Comparison of ENCODE assay signal across 18 mouse cellular contexts in the genomic region with DNA sequence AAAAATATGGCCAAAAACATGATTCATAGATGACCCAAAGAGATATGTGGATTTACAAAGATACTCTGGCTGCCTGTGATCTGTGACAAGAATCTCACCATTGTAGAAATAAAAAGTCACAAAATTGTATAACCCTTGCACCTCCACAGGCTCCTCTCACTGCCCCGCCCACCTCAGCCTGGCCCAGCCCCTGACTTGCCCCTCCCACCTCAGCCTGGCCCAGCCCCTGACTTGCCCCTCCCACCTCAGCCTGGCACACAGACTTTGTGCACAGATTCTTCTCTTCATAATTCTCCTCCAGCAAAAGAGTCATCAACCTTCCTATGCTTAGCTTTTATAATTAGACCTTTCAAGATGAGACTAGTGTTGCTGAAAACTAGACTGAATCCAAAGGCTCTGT.
A peak's percentile ranks its signal among the peaks of the same experiment; 100 is the strongest.
DNase-seq lines count a peak whose midpoint lies in the region; ATAC-seq lines count a peak whose summit lies in the region.
"Had no signal": no experiment of that assay in that cellular context is flagged by ENCODE, and none has a peak within 500 bp of the region (broad histone marks: within the 10 kb centered on the region; RNA-seq: fewer than 3 reads in every experiment).

No protein-coding gene starts in this region.

- H3K4me1 ChIP-seq in kidney, embryonic 14.5 days (ENCODE audit: control insufficient read depth, insufficient read depth, low read length): no peaks in the 10 kb centered on the region
- H3K4me1 ChIP-seq in hindbrain, embryonic 12.5 days: 0 out of 2 replicates have a peak, but pooled peaks cover 2% of the 10 kb centered on the region
- H3K4me1 ChIP-seq: liver, embryonic 12.5 days had no signal

- peak; percentile 25 to 53 for DNase-seq in cerebellum, postnatal 10 days
- DNase-seq in cerebellum, adult 11-12 months: no peak
- DNase-seq in kidney, postnatal 4 days: peak; percentile 28 to 44
- peak; percentile 21 for DNase-seq in thymus, postnatal 14 days
- DNase-seq in thymus, postnatal 25 days: no peak
- peak; percentile 63 for DNase-seq in testis, postnatal 10 days (ENCODE audit: low spot score)
- DNase-seq: adrenal gland, adult 2 months; B cell, adult 2 months; cerebellum, adult 9-11 months; kidney, adult 8-10 months; layer of hippocampus, adult 9-11 months had no signal

- ATAC-seq in kidney, embryonic 14.5 days (ENCODE audit: low FRiP score, low TSS enrichment): no peak
- ATAC-seq in hindbrain, embryonic 12.5 days (ENCODE audit: low FRiP score): no peak
- ATAC-seq: forebrain, embryonic 14.5 days; liver, embryonic 12.5 days; lung, postnatal 0 days; midbrain, embryonic 13.5 days had no signal

- WGBS in kidney, embryonic 14.5 days: 85% methylated on average over 1 of the region's 1 CpGs
- WGBS in hindbrain, embryonic 12.5 days: 74% methylated on average over 1 of the region's 1 CpGs

- no peaks in the 10 kb centered on the region for H3K27me3 ChIP-seq in kidney, embryonic 14.5 days (ENCODE audit: control insufficient read depth, insufficient read depth, low read length)
- no peaks in the 10 kb centered on the region for H3K27me3 ChIP-seq in hindbrain, embryonic 12.5 days
- H3K27me3 ChIP-seq: liver, embryonic 12.5 days; midbrain, embryonic 13.5 days had no signal

- H3K9ac ChIP-seq in kidney, embryonic 14.5 days (ENCODE audit: low read depth, low read length): no peak overlapping the region
- no peak overlapping the region for H3K9ac ChIP-seq in hindbrain, embryonic 12.5 days
- H3K9ac ChIP-seq: hindbrain, embryonic 14.5 days; liver, embryonic 12.5 days; midbrain, embryonic 13.5 days had no signal

- no peaks in the 10 kb centered on the region for H3K9me3 ChIP-seq in kidney, embryonic 14.5 days (ENCODE audit: control insufficient read depth, low read length)
- no peaks in the 10 kb centered on the region for H3K9me3 ChIP-seq in hindbrain, embryonic 12.5 days (replicated peaks)
- H3K9me3 ChIP-seq: liver, embryonic 12.5 days; midbrain, embryonic 13.5 days had no signal

- no peak overlapping the region for H3K4me3 ChIP-seq in kidney, embryonic 14.5 days (ENCODE audit: low read length)
- no peak overlapping the region for H3K4me3 ChIP-seq in hindbrain, embryonic 12.5 days
- H3K4me3 ChIP-seq: liver, embryonic 12.5 days; midbrain, embryonic 13.5 days had no signal

- peaks cover 3% of the 10 kb centered on the region; the same call in 1 of the 2 replicates for H3K36me3 ChIP-seq in kidney, embryonic 14.5 days (ENCODE audit: control insufficient read depth, insufficient read depth, low read length)
- H3K36me3 ChIP-seq in hindbrain, embryonic 12.5 days: no peaks in the 10 kb centered on the region
- H3K36me3 ChIP-seq: liver, embryonic 12.5 days; midbrain, embryonic 13.5 days had no signal

- no peak overlapping the region for H3K27ac ChIP-seq in kidney, embryonic 14.5 days (ENCODE audit: low read depth, low read length)
- H3K27ac ChIP-seq in hindbrain, embryonic 12.5 days: no peak overlapping the region
- H3K27ac ChIP-seq: hindbrain, embryonic 14.5 days; liver, embryonic 12.5 days; midbrain, embryonic 13.5 days had no signal

- H3K4me2 ChIP-seq in kidney, embryonic 14.5 days (replicated peaks; ENCODE audit: low read depth, low read length): no peak overlapping the region
- no peak overlapping the region for H3K4me2 ChIP-seq in hindbrain, embryonic 12.5 days (replicated peaks)
- H3K4me2 ChIP-seq: hindbrain, embryonic 14.5 days; liver, embryonic 12.5 days; midbrain, embryonic 13.5 days had no signal

Comparison
In these comparisons a context has a peak if more than half of its experiments do, and no peak if none do; other contexts are left out.
1. DNase-seq: peak in cerebellum, postnatal 10 days (2 of 2), kidney, postnatal 4 days (2 of 2), thymus, postnatal 14 days (single experiment) and testis, postnatal 10 days (single experiment); none in cerebellum, adult 11-12 months (single experiment) and thymus, postnatal 25 days (single experiment).